ENCODE assay signal across 16 mouse cellular contexts in the genomic region with DNA sequence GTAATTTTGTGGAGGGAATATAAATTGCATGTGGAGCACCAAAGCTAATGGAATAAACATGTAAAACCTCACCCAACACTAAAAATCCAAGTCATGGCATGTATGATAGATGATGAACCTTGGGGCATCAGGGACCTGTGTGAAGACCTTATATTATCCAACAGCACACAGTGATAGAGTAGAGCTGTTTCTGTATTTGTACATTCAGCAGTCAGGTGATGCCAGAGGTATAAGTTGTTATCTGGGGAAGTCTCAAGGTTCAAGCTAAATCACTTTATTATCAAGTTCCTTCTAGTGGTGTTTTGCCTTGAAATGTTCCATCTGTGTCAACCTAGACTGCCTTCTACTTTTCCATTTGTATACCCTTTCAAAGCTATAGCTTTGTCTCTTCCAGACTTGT.
"Had no signal": no experiment of that assay in that cellular context is flagged by ENCODE, and none has a peak within 500 bp of the region (broad histone marks: within the 10 kb centered on the region; RNA-seq: fewer than 3 reads in every experiment).

No protein-coding gene starts in this region.

- H3K9ac ChIP-seq: neural tube, embryonic 13.5 days; neural tube, embryonic 15.5 days; stomach, embryonic 15.5 days had no signal

- H3K4me1 ChIP-seq: neural tube, embryonic 13.5 days; neural tube, embryonic 15.5 days; stomach, embryonic 15.5 days had no signal

- H3K4me3 ChIP-seq: neural tube, embryonic 13.5 days; neural tube, embryonic 15.5 days; stomach, embryonic 15.5 days had no signal

- H3K27ac ChIP-seq: neural tube, embryonic 13.5 days; neural tube, embryonic 15.5 days; stomach, embryonic 15.5 days; stomach, postnatal 0 days had no signal

- DNase-seq: retina, postnatal 1 day; right cerebral cortex, adult 18-20 months; right cerebral cortex, postnatal 14 days; right cerebral cortex, postnatal 25 days; right cerebral cortex, postnatal 4 days; spleen, adult 18-20 months; thymus, adult 18-20 months; thymus, adult 2 months; thymus, postnatal 14 days; thymus, postnatal 25 days; thymus, postnatal 36 days; thymus, postnatal 4 days had no signal

- H3K4me2 ChIP-seq: neural tube, embryonic 13.5 days; neural tube, embryonic 15.5 days; stomach, embryonic 15.5 days had no signal

- H3K9me3 ChIP-seq: neural tube, embryonic 13.5 days; neural tube, embryonic 15.5 days; stomach, embryonic 15.5 days had no signal

- H3K27me3 ChIP-seq: neural tube, embryonic 13.5 days; neural tube, embryonic 15.5 days; stomach, embryonic 15.5 days had no signal

- H3K36me3 ChIP-seq: neural tube, embryonic 13.5 days; neural tube, embryonic 15.5 days; stomach, embryonic 15.5 days had no signal
